Mouse (Mus musculus): ENCODE data around the gene Olfr63.

GRCm38 (mm10) chr17:33264376-33264775 is at the start of gene Olfr63:
- TF ChIP-seq CTCF (IDR thresholded peaks at IDR 0.05; ENCODE audit: extremely low read depth, insufficient read length, insufficient replicate concordance, low read depth, low read length) = no peak
- no peak for TF ChIP-seq POLR2A (IDR thresholded peaks at IDR 0.05; ENCODE audit: low read depth, low read length)

Measured in small intestine, adult 2 months (tissue).